8 mouse cellular contexts compared by ENCODE assay signal in genomic region chr9:57419521-57420267, GRCm38 (mm10). TPM values are rescaled to one million over a fixed set of nuclear protein-coding genes. Genes with fewer than 3 reads are reported as not detected.
DNase-seq lines count a peak whose midpoint lies in the region; ATAC-seq and TF ChIP-seq lines count a peak whose summit lies in the region.

No protein-coding gene starts in this region.

- peaks cover 39% of the 10 kb centered on the region for H3K4me1 ChIP-seq in heart, embryonic 12.5 days (replicated peaks)
- peaks cover 40% of the 10 kb centered on the region for H3K4me1 ChIP-seq in heart, embryonic 16.5 days (ENCODE audit: control insufficient read depth, insufficient read depth, low read length)

- no peak overlapping the region for H3ac ChIP-seq in myocyte (ENCODE audit: control insufficient read depth, insufficient read length)

- 73% methylated on average over 16 of the region's 16 CpGs for WGBS in heart, embryonic 12.5 days
- WGBS in heart, embryonic 16.5 days = 79% methylated on average over 16 of the region's 16 CpGs

- ATAC-seq in heart, embryonic 12.5 days (ENCODE audit: insufficient number of reproducible peaks, low FRiP score) = no peak
- ATAC-seq in heart, embryonic 16.5 days (replicated peaks; ENCODE audit: extremely low read depth, insufficient read depth, low FRiP score) = no peak

- no peak for TF ChIP-seq POLR2A in myocyte (IDR thresholded peaks at IDR 0.05; ENCODE audit: insufficient read length, low read depth)

- no peak for DNase-seq in heart, adult 9 months (ENCODE audit: low spot score in 2 of 2)
- DNase-seq in lung, postnatal 10 days = peak; percentile 22
- no peak for DNase-seq in lung, adult 18-20 months
- no peak for DNase-seq in layer of hippocampus, postnatal 25 days (ENCODE audit: extremely low spot score in 1 of 2, low spot score in 1 of 2)
- no peak for DNase-seq in urinary bladder, postnatal 4 days (ENCODE audit: low spot score in 2 of 2)

- peak overlapping the region; percentile 32; the same call in 1 of the 2 replicates for H3K9ac ChIP-seq in heart, embryonic 12.5 days
- peak overlapping the region; percentile 58 for H3K9ac ChIP-seq in heart, embryonic 16.5 days (ENCODE audit: low read length)

- H3K36me3 ChIP-seq in heart, embryonic 12.5 days = peaks cover 5% of the 10 kb centered on the region; the same call in 1 of the 2 replicates
- no peaks in the 10 kb centered on the region for H3K36me3 ChIP-seq in heart, embryonic 16.5 days (ENCODE audit: control insufficient read depth, insufficient read depth)
- peaks cover 4% of the 10 kb centered on the region for H3K36me3 ChIP-seq in myocyte (ENCODE audit: control insufficient read depth, insufficient read depth)

- no peaks in the 10 kb centered on the region for H3K9me3 ChIP-seq in heart, embryonic 12.5 days (replicated peaks)
- H3K9me3 ChIP-seq in heart, embryonic 16.5 days (replicated peaks; ENCODE audit: control insufficient read depth, low read length) = no peaks in the 10 kb centered on the region

- no peaks in the 10 kb centered on the region for H3K79me2 ChIP-seq in myocyte (ENCODE audit: control insufficient read depth, insufficient read depth)

- peak overlapping the region; percentile 83 for H3K27ac ChIP-seq in heart, embryonic 12.5 days (ENCODE audit: poor library complexity, severe bottlenecking)
- H3K27ac ChIP-seq in heart, embryonic 16.5 days (ENCODE audit: low read length) = peak overlapping the region; percentile 92

- H3K27me3 ChIP-seq in heart, embryonic 12.5 days (replicated peaks) = no peaks in the 10 kb centered on the region
- H3K27me3 ChIP-seq in heart, embryonic 16.5 days (ENCODE audit: control insufficient read depth, insufficient read depth, low read length) = no peaks in the 10 kb centered on the region
- H3K27me3 ChIP-seq in myocyte (ENCODE audit: control insufficient read depth, insufficient read depth, insufficient read length) = no peaks in the 10 kb centered on the region

- peak overlapping the region; percentile 50 for H3K4me2 ChIP-seq in heart, embryonic 12.5 days
- H3K4me2 ChIP-seq in heart, embryonic 16.5 days (ENCODE audit: low read depth, low read length) = peak overlapping the region; percentile 24; the same call in 1 of the 2 replicates
- peak overlapping the region; percentile 69 for H3K4me2 ChIP-seq in myocyte (ENCODE audit: low read depth)

- H3K4me3 ChIP-seq in heart, embryonic 12.5 days = no peak overlapping the region
- no peak overlapping the region for H3K4me3 ChIP-seq in heart, embryonic 16.5 days (ENCODE audit: low read length)
- H3K4me3 ChIP-seq in myocyte = no peak overlapping the region

TF ChIP-seq in myocyte, 11 proteins besides CTCF, POLR2A, EP300 and RAD21:
- TF ChIP-seq TCF12 (IDR thresholded peaks at IDR 0.05; ENCODE audit: insufficient read depth, poor library complexity, severe bottlenecking) (no peak), MYOG (IDR thresholded peaks at IDR 0.05; ENCODE audit: control insufficient read depth in 1 of 3, insufficient read depth in 1 of 3, insufficient read length in 2 of 3, low read depth in 2 of 3) (peak in 1 of 3 experiments; percentile 3), POLR2AphosphoS2 (IDR thresholded peaks at IDR 0.05; ENCODE audit: insufficient read length, low read depth) (no peak), CEBPB (IDR thresholded peaks at IDR 0.05; ENCODE audit: insufficient read depth, poor library complexity, severe bottlenecking) (no peak)

RNA-seq across cellular contexts. Expression of gene Ppcdc, which starts 20.2 kb away (rescaled TPM):
- polyA plus RNA-seq in heart, embryonic 12.5 days (2016; fragmentation: Nextera tagmentation; extraction: Ambion mirVana) = 19.4 and 20.2 TPM in 2 replicates
- polyA plus RNA-seq in heart, embryonic 16.5 days (2015; fragmentation: Nextera tagmentation; extraction: Ambion mirVana) = 20.2 and 21.0 TPM in 2 replicates
- polyA plus RNA-seq in myocyte (2012; fragmentation: generic; extraction: Trizol) = 16.2 TPM
- 10 to 100 TPM; 11.5 to 17.4 TPM for total RNA-seq in layer of hippocampus, postnatal 25 days (2021)

RNA-seq across cellular contexts. Expression of gene Scamp5, which starts 48.2 kb away (rescaled TPM):
- polyA plus RNA-seq in heart, embryonic 12.5 days (2016; fragmentation: Nextera tagmentation; extraction: Ambion mirVana) = 11.8 and 12.3 TPM in 2 replicates
- polyA plus RNA-seq in heart, embryonic 16.5 days (2015; fragmentation: Nextera tagmentation; extraction: Ambion mirVana) = 7.9 TPM in 2 replicates
- 23.6 TPM for polyA plus RNA-seq in myocyte (2012; fragmentation: generic; extraction: Trizol)
- 100 to 1,000 TPM; 420 to 434 TPM for total RNA-seq in layer of hippocampus, postnatal 25 days (2021)
